Mouse (Mus musculus): ENCODE measurements at regions not wholly inside any gene's neighbourhood (a gene's known extent, or its start where the extent isn't known, plus 50 kb on each side); places are given as distances from the start of the nearest gene placed in this dataset.

- no peak for TF ChIP-seq MAX (IDR thresholded peaks at IDR 0.05)
- no peak for TF ChIP-seq CTCF (IDR thresholded peaks at IDR 0.05; ENCODE audit: control insufficient read depth, insufficient read depth, insufficient read length)
- TF ChIP-seq MYOG (IDR thresholded peaks at IDR 0.05; ENCODE audit: control insufficient read depth, extremely low read depth, insufficient read length) = no peak
- TF ChIP-seq MYOD1 (IDR thresholded peaks at IDR 0.05; ENCODE audit: control insufficient read depth, insufficient read length, low read depth) = no peak
- no peak for TF ChIP-seq USF1 (IDR thresholded peaks at IDR 0.05; ENCODE audit: low read depth)
- no peak for TF ChIP-seq CEBPB (IDR thresholded peaks at IDR 0.05; ENCODE audit: low read depth)
- no peak for TF ChIP-seq FOSL1 (IDR thresholded peaks at IDR 0.05; ENCODE audit: insufficient read depth, low read length, poor library complexity, severe bottlenecking)
These were observed 204.7 kb downstream of the 1700129C05Rik start for GRCm38 (mm10) chr14:58937791-58938600.

Data from C2C12 (cell line).